8 mouse cellular contexts compared by ENCODE assay signal in genomic region chr16:48993559-48994342, GRCm38 (mm10). TPM values are rescaled to one million over a fixed set of nuclear protein-coding genes. Genes with fewer than 3 reads are reported as not detected.
DNase-seq lines count a peak whose midpoint lies in the region; ATAC-seq and TF ChIP-seq lines count a peak whose summit lies in the region.

TSS of gene Dzip3 (minus strand) at chr16:48994165.
TSS of gene Cip2a (plus strand) at chr16:48994185.

- H3K27me3 ChIP-seq in G1E (ENCODE audit: insufficient read depth, low read length) = no peaks in the 10 kb centered on the region
- no peaks in the 10 kb centered on the region for H3K27me3 ChIP-seq in forebrain, postnatal 0 days (ENCODE audit: insufficient read depth, low read length)
- H3K27me3 ChIP-seq in lung, embryonic 16.5 days (ENCODE audit: control insufficient read depth, insufficient read depth, low read depth, low read length) = no peaks in the 10 kb centered on the region

- H3K36me3 ChIP-seq in G1E (replicated peaks) = peaks cover 21% of the 10 kb centered on the region
- no peaks in the 10 kb centered on the region for H3K36me3 ChIP-seq in forebrain, postnatal 0 days (ENCODE audit: insufficient read depth)
- peaks cover 5% of the 10 kb centered on the region for H3K36me3 ChIP-seq in lung, embryonic 16.5 days (ENCODE audit: control insufficient read depth, insufficient read depth, low read length)

- peak; percentile 91 for DNase-seq in G1E (ENCODE audit: low spot score)
- DNase-seq in cerebellum, adult 18-20 months = peak; percentile 86 to 87
- DNase-seq in forebrain, postnatal 0 days = peak; percentile 97
- DNase-seq in layer of hippocampus, adult 9-10 months (ENCODE audit: low spot score) = peak; percentile 64
- DNase-seq in ovary, postnatal 10 days (ENCODE audit: low spot score) = peak; percentile 83
- DNase-seq in thymus, postnatal 10 days (ENCODE audit: low spot score in 2 of 2) = peak; percentile 89 to 90

- no peak for TF ChIP-seq CTCF in G1E (IDR thresholded peaks at IDR 0.05; ENCODE audit: low read depth, low read length)
- peak; percentile 9; the same call in 1 of the 2 replicates for TF ChIP-seq CTCF in forebrain, postnatal 0 days (IDR thresholded peaks at IDR 0.05; ENCODE audit: low read depth)

- peak within 1 kb of the TSS; percentile 97 for H3K4me3 ChIP-seq in G1E (ENCODE audit: low read depth, low read length)
- H3K4me3 ChIP-seq in forebrain, postnatal 0 days (ENCODE audit: low read depth, low read length) = peak within 1 kb of the TSS; percentile 75
- H3K4me3 ChIP-seq in lung, embryonic 16.5 days (ENCODE audit: low read length) = peak within 1 kb of the TSS; percentile 97

- H3K27ac ChIP-seq in forebrain, postnatal 0 days (ENCODE audit: low read depth, low read length) = peak within 1 kb of the TSS; percentile 94
- H3K27ac ChIP-seq in lung, embryonic 16.5 days (ENCODE audit: low read length) = peak within 1 kb of the TSS; percentile 93

- WGBS in forebrain, postnatal 0 days = under 1% methylated on average over 72 of the region's 74 CpGs
- WGBS in lung, embryonic 16.5 days = under 1% methylated on average over 74 of the region's 74 CpGs

- H3K9ac ChIP-seq in forebrain, postnatal 0 days = peak within 1 kb of the TSS; percentile 92
- H3K9ac ChIP-seq in lung, embryonic 16.5 days (ENCODE audit: low read length) = peak within 1 kb of the TSS; percentile 100

- ATAC-seq in G1E (ENCODE audit: extremely low read depth, insufficient number of reproducible peaks, low FRiP score, poor library complexity, severe bottlenecking) = peak; percentile 94
- peak; percentile 98 for ATAC-seq in forebrain, postnatal 0 days
- ATAC-seq in hematopoietic stem cell, adult 5-6 weeks (replicated peaks in 1 of 2; ENCODE audit: insufficient read depth in 1 of 2, low FRiP score in 2 of 2, low TSS enrichment in 1 of 2, low read depth in 1 of 2, poor library complexity in 2 of 2, severe bottlenecking in 2 of 2) = peak; percentile 85 to 89
- ATAC-seq in lung, embryonic 16.5 days (ENCODE audit: low read depth) = peak; percentile 99

- H3K4me1 ChIP-seq in G1E (ENCODE audit: insufficient read depth, low read depth, low read length) = peaks cover 27% of the 10 kb centered on the region
- peaks cover 10% of the 10 kb centered on the region; the same call in 1 of the 2 replicates for H3K4me1 ChIP-seq in forebrain, postnatal 0 days (ENCODE audit: insufficient read depth)
- peaks cover 11% of the 10 kb centered on the region for H3K4me1 ChIP-seq in lung, embryonic 16.5 days (replicated peaks; ENCODE audit: control insufficient read depth, insufficient read depth, low read length)

- 0 out of 2 replicates have a peak, but pooled peaks cover 3% of the 10 kb centered on the region for H3K9me3 ChIP-seq in G1E (replicated peaks)
- H3K9me3 ChIP-seq in forebrain, postnatal 0 days (ENCODE audit: low read length) = no peaks in the 10 kb centered on the region
- no peaks in the 10 kb centered on the region for H3K9me3 ChIP-seq in lung, embryonic 16.5 days (ENCODE audit: control insufficient read depth, low read length)

- peak within 1 kb of the TSS; percentile 82 for H3K4me2 ChIP-seq in forebrain, postnatal 0 days (ENCODE audit: low read depth)
- H3K4me2 ChIP-seq in lung, embryonic 16.5 days (ENCODE audit: low read depth, low read length) = peak within 1 kb of the TSS; percentile 76

RNA-seq across cellular contexts. Expression of gene Dzip3, which starts in this region (rescaled TPM):
- total RNA-seq in G1E (2014; fragmentation: Nextera tagmentation) (166 and 188 TPM in 2 replicates), G1E (2017) (50.2 and 52.1 TPM in 2 replicates)
- polyA plus RNA-seq in G1E (2012) = 17.6 and 24.6 TPM in 2 replicates
- total RNA-seq in forebrain, postnatal 0 days (2014; rRNA removed) = 129 and 149 TPM in 2 replicates
- 35.8 and 46.7 TPM in 2 replicates for polyA plus RNA-seq in forebrain, postnatal 0 days (2015; fragmentation: Nextera tagmentation; extraction: Ambion mirVana)
- total RNA-seq in hematopoietic stem cell, adult 5-6 weeks (2017) = 38.1 and 39.1 TPM in 2 replicates
- 24.4 and 30.4 TPM in 2 replicates for polyA plus RNA-seq in lung, embryonic 16.5 days (2015; fragmentation: Nextera tagmentation; extraction: Ambion mirVana)

RNA-seq across cellular contexts. Expression of gene Cip2a, which starts in this region (rescaled TPM):
- total RNA-seq in G1E (2014; fragmentation: Nextera tagmentation) = 79.7 and 82.2 TPM in 2 replicates
- total RNA-seq in G1E (2017) = 87.5 and 104 TPM in 2 replicates
- 2.5 and 4.5 TPM in 2 replicates for polyA plus RNA-seq in G1E (2012)
- total RNA-seq in forebrain, postnatal 0 days (2014; rRNA removed) = 7.3 and 10.4 TPM in 2 replicates
- 4.1 and 4.3 TPM in 2 replicates for polyA plus RNA-seq in forebrain, postnatal 0 days (2015; fragmentation: Nextera tagmentation; extraction: Ambion mirVana)
- total RNA-seq in hematopoietic stem cell, adult 5-6 weeks (2017) = 77.1 and 89.5 TPM in 2 replicates
- 34.4 and 39.7 TPM in 2 replicates for polyA plus RNA-seq in lung, embryonic 16.5 days (2015; fragmentation: Nextera tagmentation; extraction: Ambion mirVana)

Comparison
In these comparisons a context has a peak if more than half of its experiments do, and no peak if none do; other contexts are left out.
1. Peak in every context shown above with its lines: DNase-seq, ATAC-seq, H3K4me3 ChIP-seq and H3K27ac ChIP-seq.